Mouse (Mus musculus): ENCODE data around the gene Clip1.

The Clip1 gene

GRCm38 (mm10) chr5:123603496-123603895 lies 80.9 kb downstream of the Clip1 start:
- peak; percentile 83 for DNase-seq (ENCODE audit: low read depth, low spot score)

DNA sequence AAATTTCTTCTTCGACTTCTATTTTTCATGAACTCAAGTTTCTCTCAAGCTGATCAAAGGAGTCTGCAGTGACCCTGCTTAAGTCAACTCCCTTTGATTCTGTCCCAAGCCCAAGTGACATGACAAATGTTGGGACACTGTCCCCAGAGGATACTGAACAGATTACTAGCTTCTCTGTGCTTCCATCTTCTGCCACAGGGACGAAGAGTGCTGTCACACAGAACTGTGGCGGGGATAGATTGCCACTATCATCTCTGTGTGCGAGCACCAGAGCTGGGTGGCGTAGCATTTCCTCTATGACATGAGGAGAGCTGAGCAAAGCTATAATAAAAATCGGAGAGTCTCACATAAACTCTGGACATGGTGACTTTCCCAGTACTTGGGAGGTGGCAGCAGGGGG lies 82.2 kb downstream of the Clip1 start:
- DNase-seq (ENCODE audit: low read depth, low spot score): no peak

DNA sequence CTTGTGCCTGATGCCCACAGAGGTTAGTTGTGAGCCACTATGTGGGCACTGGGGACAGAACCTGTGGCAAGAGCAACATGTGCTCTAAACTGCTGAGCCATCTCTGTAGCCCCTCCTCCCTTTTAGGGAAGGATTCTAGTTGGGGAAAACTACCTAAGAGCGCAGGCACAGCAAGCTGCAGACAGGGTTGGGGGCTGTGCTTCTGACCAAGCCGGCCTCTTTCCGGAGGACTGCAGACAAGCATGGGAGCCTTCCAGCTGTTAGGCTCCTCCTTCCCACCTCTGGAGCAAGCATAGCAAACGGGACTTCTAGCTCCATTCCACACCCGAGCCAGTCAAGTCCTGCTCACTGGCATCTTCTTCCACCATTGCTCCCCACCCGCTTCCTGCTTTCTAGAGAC lies 85.1 kb downstream of the Clip1 start:
- no peak for DNase-seq (ENCODE audit: low read depth, low spot score)

DNA sequence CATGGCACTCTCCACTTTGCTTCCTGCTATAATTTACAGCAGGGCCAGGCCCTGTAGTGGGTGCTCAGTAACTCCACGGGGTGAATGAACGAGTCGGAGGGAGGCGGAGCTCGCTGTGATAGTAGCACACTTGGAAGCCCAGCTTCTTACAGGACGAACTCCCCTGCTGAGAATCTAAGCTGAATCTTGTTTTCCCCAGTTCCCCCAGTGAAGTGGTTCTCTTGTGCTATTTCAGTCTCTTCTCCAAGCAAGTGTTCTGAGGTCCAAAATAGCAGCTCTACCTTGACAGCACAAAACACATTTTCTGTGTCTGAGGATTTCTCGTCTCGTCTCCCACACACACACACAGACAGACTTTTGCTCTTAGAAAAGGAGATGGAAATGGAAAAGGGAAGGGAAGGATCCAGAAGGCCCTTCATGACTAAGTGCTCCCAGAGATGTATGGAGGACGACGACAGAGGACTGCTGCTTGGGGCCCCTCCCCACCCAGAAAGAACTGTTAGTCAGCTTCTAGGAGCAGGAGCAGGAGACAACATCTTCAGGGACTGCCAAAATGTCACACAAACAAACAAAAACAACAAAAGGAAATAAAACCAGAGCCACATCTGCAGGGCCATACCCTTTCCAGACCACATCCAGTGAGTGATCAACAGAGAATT lies 90.7 kb downstream of the Clip1 start:
- peak; percentile 95 for DNase-seq (ENCODE audit: low read depth, low spot score)

DNA sequence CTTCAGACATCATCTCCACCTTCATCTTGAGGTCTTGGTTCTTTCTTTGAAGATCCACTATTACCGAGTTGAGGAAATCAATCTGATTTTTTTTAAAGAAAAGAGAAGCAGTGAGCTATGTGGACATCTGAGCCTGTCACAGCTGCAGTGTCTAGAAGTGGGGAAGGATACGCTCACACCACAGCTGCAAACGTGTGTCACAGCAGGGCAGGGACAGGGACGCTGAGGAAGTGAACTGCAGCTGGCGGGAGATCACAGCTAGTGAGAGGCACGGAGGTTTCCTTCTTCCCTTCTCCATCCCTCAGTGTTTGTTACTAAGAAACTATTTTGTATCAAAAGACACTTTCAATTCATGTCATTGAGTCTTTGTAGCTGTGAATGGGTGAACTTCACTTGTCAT lies 104.4 kb downstream of the Clip1 start:
- DNase-seq (ENCODE audit: low read depth, low spot score): no peak

GRCm38 (mm10) chr5:123576696-123577095 lies 107.7 kb downstream of the Clip1 start:
- no peak for DNase-seq (ENCODE audit: low read depth, low spot score)

- DNase-seq (ENCODE audit: low read depth, low spot score): no peak
These were observed 111.1 kb downstream of the Clip1 start for GRCm38 (mm10) chr5:123573362-123573761.

DNA sequence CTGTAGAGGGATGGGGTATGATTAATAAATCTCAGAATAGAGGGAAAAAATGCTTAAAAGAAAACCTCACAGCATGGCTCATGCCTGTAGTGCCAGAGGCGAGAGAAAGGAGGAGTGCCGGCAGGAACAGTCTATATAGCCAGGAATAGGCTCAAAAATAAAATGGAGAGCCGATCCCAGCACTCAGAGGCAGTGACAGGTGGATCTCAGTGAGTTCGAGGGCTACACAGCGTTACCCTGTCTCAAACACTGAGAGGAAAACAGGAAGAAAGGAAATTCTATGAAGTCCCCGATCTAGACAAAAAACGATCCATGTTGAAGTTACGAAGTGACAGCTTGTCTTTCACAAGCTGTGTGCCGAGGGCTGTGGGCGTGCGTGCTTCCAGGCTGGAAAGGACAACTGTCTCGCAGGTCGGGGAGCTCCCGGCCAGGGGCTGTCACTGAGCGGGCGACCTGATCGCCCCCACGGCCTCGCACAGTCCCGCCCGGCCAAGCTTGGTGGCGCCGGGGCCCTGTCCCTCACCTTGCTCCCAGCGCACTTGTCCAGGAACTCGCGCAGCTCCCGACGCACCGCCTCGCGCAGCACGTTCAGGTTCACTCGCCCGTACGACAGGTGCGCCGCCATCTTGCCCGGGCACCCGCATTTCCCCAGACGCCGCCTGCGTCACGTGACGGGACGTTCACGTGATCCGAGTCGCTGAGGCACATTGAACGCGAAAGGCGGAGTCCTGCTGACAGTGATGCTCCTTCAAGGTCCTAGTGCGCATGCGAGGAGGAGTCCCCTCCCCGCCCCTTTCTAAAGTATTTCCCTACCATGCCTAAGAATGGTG lies 111.8 kb downstream of the Clip1 start, which contains the start of gene Vps33a:
Vps33a (minus strand) TSS at position 682 of the 830 bp plus-strand sequence.
- DNase-seq (ENCODE audit: low read depth, low spot score): peak; percentile 96

GRCm38 (mm10) chr5:123561128-123561527 lies 123.3 kb downstream of the Clip1 start:
- peak; percentile 74 for DNase-seq (ENCODE audit: low read depth, low spot score)

DNA sequence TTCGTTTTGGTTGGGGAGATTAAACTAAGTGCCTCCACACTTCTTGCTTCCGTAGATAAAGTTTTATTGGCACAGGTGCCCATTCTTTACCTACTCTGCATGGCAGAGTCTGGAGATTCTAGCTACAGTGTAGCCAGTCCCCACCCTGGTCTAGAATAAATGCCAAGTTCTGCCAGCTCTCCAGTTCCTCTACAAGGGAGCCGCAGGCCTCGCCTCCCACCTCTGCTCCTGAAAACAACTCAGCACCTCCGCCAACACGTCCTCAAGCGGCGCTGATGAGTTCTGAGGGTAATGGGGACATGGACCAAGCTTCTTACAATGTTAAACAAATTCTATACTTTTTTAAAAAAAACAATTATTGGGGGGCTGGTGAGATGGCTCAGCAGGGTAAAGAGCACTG lies 124.8 kb downstream of the Clip1 start:
- no peak for DNase-seq (ENCODE audit: low read depth, low spot score)

- DNase-seq (ENCODE audit: low read depth, low spot score): no peak
These were observed 128.0 kb downstream of the Clip1 start for GRCm38 (mm10) chr5:123556451-123556850.

GRCm38 (mm10) chr5:123555693-123556092 lies 128.7 kb downstream of the Clip1 start:
- no peak for DNase-seq (ENCODE audit: low read depth, low spot score)

GRCm38 (mm10) chr5:123533801-123534200 lies 150.6 kb downstream of the Clip1 start:
- DNase-seq (ENCODE audit: low read depth, low spot score): no peak

GRCm38 (mm10) chr5:123530056-123530455 lies 154.4 kb downstream of the Clip1 start:
- DNase-seq (ENCODE audit: low read depth, low spot score): no peak

GRCm38 (mm10) chr5:123528641-123529040 lies 155.8 kb downstream of the Clip1 start:
- no peak for DNase-seq (ENCODE audit: low read depth, low spot score)

Measured in telencephalon, adult 2 months (tissue).